Mouse (Mus musculus): Measurements from ENCODE around the gene Klhl9.
A peak's percentile ranks its signal among the peaks of the same experiment; 100 is the strongest.
"Not testable (repeated sequence)": the region's sequence is repeated elsewhere in the genome, so short reads cannot be mapped to it uniquely, and the experiment has no call there.

The Klhl9 gene

DNA sequence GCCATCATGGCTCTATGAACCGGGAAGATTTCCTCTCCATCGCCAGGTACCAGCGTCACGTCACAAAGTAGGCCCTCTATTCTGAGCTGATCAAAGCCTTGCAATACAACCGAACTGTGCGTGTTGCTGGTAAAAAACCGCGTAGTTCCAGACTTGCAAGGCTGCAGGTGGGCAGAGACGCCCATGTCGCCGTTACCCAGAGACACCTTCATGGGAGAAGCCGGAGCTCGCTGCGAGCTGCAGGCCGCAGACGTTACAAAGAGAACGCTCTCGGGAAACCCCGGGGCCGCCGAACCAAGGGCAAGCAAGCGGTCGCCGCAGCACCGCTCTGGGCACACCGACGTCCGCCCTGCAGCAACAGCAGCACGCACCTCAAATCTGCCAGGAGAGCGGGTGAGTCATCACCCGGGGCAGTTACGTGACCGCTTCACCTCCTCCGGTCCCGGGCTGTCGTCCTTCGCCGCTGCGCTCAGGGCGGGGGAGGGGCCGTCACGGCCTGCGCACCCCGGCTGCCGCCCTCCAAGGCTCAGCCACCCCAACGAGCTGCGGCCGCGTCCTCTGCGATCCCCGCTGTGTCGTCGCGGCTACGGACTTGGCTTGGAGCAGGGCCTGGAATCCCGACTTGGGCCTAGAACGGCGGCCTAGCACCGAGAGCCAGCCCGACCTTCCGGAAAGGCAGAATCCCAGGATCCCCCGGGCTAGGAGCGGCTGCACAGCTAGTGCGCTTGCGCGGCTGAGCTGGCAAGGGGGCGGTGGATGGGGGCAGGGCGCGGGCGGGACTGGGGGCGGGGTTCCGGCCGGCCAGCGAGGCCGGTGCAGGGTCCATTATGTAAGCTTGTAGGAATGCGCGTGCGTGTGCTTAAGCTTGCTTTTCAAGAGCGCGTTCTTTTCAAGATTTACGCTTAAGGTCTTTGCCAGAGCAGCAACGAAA, at the start of gene Klhl9, which contains the start of gene Gm26566:
Gene Klhl9 (minus strand): TSS at position 675 of the 931 bp plus-strand sequence.
Gene Gm26566 (plus strand): TSS at position 15 of the 931 bp plus-strand sequence.
- peak; percentile 88 for DNase-seq (ENCODE audit: low spot score)

- DNase-seq (ENCODE audit: low spot score), result peak; percentile 8
Observed at GRCm38 (mm10) chr4:88763384-88764018, 41.2 kb upstream of the Klhl9 start.

DNA sequence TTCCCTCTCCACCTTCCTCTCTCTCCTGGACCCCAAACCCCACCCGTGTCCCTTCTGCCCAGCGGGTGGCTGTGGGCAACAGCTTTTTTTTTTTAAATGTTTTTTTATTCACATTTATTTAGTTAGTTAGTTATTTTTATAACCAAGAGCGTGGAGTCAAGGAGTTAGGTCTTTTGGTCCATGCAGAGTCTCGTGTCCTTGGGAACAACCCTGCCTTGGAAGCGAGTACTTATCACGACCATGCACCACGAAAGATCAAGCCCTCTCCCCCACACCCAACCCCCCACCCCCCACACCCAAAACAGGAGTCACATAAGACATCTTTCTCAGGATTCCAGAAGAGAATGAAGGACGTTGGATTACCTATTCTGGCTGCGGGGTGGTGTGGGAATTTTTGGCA, 40.1 kb upstream of the Klhl9 start:
- DNase-seq (ENCODE audit: low spot score), result not testable (repeated sequence)

DNA sequence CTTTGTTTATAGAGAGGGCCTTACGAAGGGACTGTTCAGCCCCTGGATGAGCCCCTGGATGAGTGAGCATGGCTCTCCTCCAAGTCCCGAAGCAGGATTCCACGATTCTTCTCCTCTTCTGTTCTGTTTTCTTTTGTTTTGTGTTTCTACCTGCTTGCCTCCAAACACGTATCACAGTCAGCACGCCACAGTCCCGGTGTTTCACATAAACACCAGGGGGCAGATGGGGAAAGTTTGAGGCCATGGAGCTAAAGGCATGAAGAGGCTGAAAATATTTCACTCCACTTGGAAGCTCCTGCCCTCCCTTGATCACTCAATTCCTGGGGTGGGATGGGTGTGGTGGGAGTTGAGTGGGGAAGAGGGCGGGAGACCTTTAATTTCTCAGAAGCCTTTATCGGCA, 39.5 kb upstream of the Klhl9 start:
- peak; percentile 88 for DNase-seq (ENCODE audit: low spot score)

- DNase-seq (ENCODE audit: low spot score), result peak; percentile 24
Observed at GRCm38 (mm10) chr4:88760431-88760830, 38.2 kb upstream of the Klhl9 start.

GRCm38 (mm10) chr4:88759610-88760268, 37.5 kb upstream of the Klhl9 start, which contains the start of gene Gm13283:
Gene Gm13283, plus strand, starts transcription at chr4:88760119.
- peak; percentile 47 for DNase-seq (ENCODE audit: low spot score)

DNA sequence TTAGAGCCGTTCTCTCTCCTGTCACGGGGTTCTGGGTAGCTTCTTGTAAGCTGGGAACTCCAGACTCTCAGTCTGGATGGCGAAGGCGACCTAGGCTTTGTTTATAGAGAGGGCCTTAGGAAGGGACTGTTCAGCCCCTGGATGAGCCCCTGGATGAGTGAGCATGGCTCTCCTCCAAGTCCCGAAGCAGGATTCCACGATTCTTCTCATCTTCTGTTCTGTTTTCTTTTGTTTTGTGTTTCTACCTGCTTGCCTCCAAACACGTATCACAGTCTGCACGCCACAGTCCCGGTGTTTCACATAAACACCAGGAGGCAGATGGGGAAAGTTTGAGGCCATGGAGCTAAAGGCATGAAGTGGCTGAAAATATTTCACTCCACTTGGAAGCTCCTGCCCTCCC, 36.5 kb upstream of the Klhl9 start:
- DNase-seq (ENCODE audit: low spot score), result not testable (repeated sequence)

- peak; percentile 99 for DNase-seq (ENCODE audit: low spot score)
Observed at GRCm38 (mm10) chr4:88757628-88758031, 35.4 kb upstream of the Klhl9 start.

DNA sequence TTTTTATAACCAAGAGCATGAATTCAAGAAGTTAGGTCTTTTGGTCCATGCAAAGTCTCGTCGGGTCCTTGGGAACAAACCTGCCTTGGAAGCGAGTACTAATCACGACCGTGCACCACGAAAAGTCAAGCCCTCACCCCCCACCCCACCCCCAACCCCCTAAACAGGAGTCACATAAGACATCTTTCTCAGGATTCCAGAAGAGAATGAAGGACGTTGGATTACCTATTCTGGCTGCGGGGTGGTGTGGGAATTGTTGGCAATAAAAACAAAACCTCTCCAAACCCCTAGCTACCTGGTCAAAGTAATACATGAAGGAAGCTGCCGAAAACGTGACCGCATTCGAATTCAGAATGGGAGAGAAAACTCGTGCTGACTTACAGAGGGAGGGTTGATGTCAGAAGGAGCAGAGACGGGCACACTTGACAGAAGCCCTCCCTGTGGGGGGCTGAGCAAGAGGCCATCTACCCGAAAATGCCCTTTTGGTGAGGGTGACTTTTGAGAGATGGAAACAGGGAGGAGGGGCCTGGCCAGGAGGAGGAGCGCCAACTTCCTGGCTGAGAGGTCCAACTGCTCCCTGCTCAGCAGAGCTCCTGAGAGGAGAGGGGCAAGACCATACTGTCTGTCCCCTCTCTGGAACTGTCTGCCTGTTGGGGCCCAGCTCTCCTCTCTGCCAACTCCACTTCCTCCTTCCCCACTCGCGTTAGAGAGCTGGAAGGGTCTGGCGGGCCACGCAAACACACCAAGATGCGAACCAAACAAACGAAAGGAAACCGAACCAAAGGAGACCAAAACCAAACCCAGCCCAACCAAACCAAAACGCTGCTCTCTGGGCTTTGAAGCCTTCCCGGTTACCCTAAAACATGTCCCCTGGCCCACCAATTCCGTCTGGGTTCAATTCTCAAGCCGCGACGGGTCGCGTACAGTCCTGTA, 34.6 kb upstream of the Klhl9 start:
- peak; percentile 18 for DNase-seq (ENCODE audit: low spot score)

- DNase-seq (ENCODE audit: low spot score), result peak; percentile 90
Observed at GRCm38 (mm10) chr4:88754818-88755340, 32.6 kb upstream of the Klhl9 start, which contains the start of gene Gm13271. Gene Gm13271, plus strand, starts transcription at chr4:88754868.

DNA sequence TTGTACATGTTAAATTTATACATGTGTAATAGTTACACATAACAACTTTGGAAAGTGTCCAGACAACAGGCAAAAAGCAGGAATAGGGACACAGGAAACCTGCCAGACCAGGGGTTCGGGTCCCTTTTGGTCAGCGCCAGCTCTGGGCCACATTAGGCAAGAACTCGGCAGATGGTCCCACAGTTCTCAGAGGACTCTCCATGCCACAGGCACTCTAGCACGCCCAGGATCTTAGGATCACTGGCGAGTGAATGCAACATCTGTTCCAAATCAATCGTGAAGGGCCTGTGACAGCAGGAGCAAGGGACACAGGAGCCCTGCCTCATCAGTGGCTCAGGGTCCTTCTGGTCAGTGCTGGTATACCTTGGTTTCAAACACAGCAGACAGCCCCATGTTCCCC, 27.7 kb upstream of the Klhl9 start:
- no peak for DNase-seq (ENCODE audit: low spot score)

DNA sequence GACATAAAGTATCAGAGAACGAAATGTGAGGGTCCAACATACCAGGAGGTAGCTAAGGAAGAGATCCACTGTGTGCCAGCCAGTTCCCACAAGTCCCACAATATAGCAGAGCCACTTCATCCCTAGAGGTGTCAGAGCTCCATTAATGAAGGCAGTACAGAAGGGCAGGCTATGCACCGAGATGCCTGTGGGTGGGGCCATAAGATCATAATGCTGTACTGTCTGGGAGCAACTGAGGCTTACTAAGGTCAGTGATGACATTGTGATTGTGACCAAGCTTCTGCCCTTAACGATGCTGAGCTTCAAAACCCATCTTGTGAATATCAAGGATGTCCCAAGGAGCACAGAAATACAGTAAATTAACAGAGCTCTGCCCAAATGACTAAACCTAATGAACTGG, 21.9 kb upstream of the Klhl9 start:
- DNase-seq (ENCODE audit: low spot score), result no peak

DNA sequence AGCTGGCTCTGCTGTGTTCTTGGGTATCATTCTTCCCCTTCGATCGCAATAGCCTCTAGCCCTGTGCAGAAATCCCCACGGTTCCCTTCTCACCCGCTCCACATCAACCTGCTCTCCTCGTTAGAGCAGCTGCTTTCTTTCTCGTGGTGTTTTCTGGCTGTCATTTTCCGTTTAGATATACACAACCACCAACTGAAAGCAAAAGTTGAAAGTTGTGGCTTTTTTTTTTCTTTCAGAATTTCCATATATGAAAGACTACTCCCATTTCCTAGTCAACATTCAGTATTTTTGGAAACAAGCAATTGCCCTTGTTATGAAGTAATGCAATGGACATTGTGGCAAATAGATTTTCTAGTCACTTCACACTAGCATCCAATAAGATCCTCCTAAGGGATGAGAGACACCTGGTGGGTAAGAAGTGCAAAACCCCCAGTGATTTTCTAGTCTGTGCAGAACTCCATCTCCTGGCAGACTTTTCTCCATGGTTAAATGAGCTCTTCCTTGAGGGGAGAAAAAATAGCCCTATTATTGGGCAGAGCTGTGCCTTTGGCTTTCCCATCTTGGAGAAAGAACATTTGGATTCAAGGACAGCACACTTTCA, 20.6 kb upstream of the Klhl9 start:
- DNase-seq (ENCODE audit: low spot score), result no peak

GRCm38 (mm10) chr4:88741426-88741825, 19.2 kb upstream of the Klhl9 start:
- DNase-seq (ENCODE audit: low spot score), result no peak

DNA sequence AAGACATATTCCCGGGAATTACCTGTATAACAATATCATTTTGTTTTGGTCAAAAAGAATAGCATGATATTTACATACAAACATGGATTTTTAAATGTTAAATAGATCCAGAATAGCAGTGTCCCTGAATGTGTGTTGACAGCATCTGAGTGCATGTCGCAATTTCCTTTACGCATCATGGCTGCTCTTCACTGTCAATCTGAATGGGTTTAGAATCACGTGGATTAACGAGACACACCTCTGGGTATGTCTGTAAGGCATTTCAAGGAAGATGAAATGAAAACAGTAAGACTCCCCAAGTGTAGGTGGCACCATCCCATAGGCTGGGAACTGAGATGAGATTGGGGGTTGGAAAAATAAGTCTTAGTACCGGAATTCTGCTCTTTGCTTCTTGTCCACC, 16.8 kb upstream of the Klhl9 start:
- no peak for DNase-seq (ENCODE audit: low spot score)

DNA sequence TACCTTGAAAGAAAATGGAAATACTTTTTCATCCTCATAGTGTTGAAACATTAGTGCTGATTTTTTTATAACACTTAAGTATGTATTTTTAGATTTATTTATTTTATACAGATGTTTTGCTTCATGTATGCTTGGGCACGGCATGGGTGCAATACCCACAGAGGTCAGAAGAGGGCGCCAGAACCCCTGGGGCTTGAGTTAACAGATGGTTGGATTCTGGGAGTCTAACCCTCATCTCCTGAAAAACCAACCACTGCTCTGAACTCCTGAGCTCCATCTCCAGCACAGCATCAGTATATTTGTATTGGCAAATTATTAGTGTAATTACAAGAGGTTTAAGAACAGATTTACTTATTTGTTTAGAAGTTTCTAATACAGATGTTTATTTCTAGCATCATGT, 16.2 kb upstream of the Klhl9 start:
- peak; percentile 44 for DNase-seq (ENCODE audit: low spot score)

GRCm38 (mm10) chr4:88727324-88727723, 5.1 kb upstream of the Klhl9 start:
- DNase-seq (ENCODE audit: low spot score), result no peak

GRCm38 (mm10) chr4:88726727-88727126, 4.5 kb upstream of the Klhl9 start:
- DNase-seq (ENCODE audit: low spot score), result no peak

DNA sequence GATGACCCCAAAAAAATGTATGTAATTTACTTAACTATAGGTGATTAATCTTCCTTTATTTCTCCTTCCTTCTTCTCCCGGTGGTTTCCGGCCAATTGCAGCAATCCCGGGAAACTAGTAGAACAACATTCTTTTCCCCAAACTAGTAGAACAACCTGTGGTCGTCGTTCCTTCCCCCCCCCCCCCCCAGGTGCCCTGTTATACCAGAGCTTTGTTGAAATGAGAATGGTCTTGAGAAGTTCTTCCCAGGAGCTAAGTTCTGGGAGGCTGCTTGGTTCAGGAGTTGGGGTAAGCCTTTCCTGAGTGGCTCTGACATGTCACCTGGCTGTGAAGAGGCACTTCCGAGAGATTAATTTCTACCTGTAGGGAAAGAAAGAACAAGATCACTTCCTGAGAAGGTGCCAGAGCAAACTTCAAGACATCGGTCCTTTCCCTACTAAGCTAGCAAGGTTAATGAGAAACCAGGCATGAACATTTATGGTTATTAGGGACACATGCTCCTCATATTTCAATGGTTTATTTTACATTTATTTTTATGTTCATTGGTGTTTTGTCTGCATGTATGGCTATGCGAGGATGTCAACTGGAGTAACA, 1.3 kb upstream of the Klhl9 start:
- DNase-seq (ENCODE audit: low spot score), result no peak

GRCm38 (mm10) chr4:88718715-88719114, 3.5 kb downstream of the Klhl9 start:
- no peak for DNase-seq (ENCODE audit: low spot score)

All from ovary, postnatal 10 days (tissue).